Mouse (Mus musculus) mouse trophoblast stem cell (cell line): ENCODE measurements around the gene Tmem184a.

Experiments
- in situ Hi-C, 2 experiments: fragments of 300-500 bp; cut with MseI, MboI; formaldehyde crosslinking; loops; 2 replicates in 1 of 2; 3 replicates in 1 of 2; pipeline ENCODE4 v1.15.1; 2025

Gene Tmem184a

GRCm38 (mm10) chr5:139813963-139814381 lies 5.7 kb downstream of the Tmem184a start:
- in situ Hi-C loops = no loop called here

- in situ Hi-C loops = no loop called here
Measured at GRCm38 (mm10) chr5:139813126-139813490, 6.6 kb downstream of the Tmem184a start.

- in situ Hi-C loops = no loop called here
Measured at GRCm38 (mm10) chr5:139812398-139813125, 7.2 kb downstream of the Tmem184a start.

- in situ Hi-C loops = no loop called here
Measured at GRCm38 (mm10) chr5:139811677-139812397, 7.9 kb downstream of the Tmem184a start.

- in situ Hi-C loops = no loop called here
Measured at GRCm38 (mm10) chr5:139809397-139809796, 10.3 kb downstream of the Tmem184a start.

- in situ Hi-C loops = no loop called here
Measured at GRCm38 (mm10) chr5:139805924-139806323, 13.8 kb downstream of the Tmem184a start.

- in situ Hi-C loops = no loop called here
Measured at GRCm38 (mm10) chr5:139804573-139805111, 15.1 kb downstream of the Tmem184a start.

GRCm38 (mm10) chr5:139804107-139804551 lies 15.6 kb downstream of the Tmem184a start:
- in situ Hi-C loops = no loop called here

- in situ Hi-C loops = no loop called here
Measured at GRCm38 (mm10) chr5:139803601-139804102, 16.1 kb downstream of the Tmem184a start.

- in situ Hi-C loops = no loop called here
Measured at GRCm38 (mm10) chr5:139803165-139803564, 16.6 kb downstream of the Tmem184a start.

- in situ Hi-C loops = no loop called here
Measured at GRCm38 (mm10) chr5:139801880-139802279, 17.8 kb downstream of the Tmem184a start.

GRCm38 (mm10) chr5:139801231-139801630 lies 18.5 kb downstream of the Tmem184a start:
- in situ Hi-C loops = no loop called here

- in situ Hi-C loops = no loop called here
Measured at GRCm38 (mm10) chr5:139799801-139800590, 19.7 kb downstream of the Tmem184a start.

GRCm38 (mm10) chr5:139799041-139799440 lies 20.7 kb downstream of the Tmem184a start:
- in situ Hi-C loops = no loop called here

- in situ Hi-C loops = no loop called here
Measured at GRCm38 (mm10) chr5:139798168-139798900, 21.4 kb downstream of the Tmem184a start.

- in situ Hi-C loops = no loop called here
Measured at GRCm38 (mm10) chr5:139797473-139798167, 22.1 kb downstream of the Tmem184a start.

GRCm38 (mm10) chr5:139796900-139797299 lies 22.8 kb downstream of the Tmem184a start:
- in situ Hi-C loops = no loop called here

GRCm38 (mm10) chr5:139796001-139796620 lies 23.6 kb downstream of the Tmem184a start:
- in situ Hi-C loops = no loop called here

- in situ Hi-C loops = no loop called here
Measured at GRCm38 (mm10) chr5:139794938-139795337, 24.8 kb downstream of the Tmem184a start.

GRCm38 (mm10) chr5:139794137-139794536 lies 25.6 kb downstream of the Tmem184a start:
- in situ Hi-C loops = no loop called here
